Mouse (Mus musculus) liver, embryonic 15.5 days (tissue): ENCODE data around the gene Dnase2b. TPM values are rescaled to one million over a fixed set of nuclear protein-coding genes. Genes with fewer than 3 reads are reported as not detected.

Experiments used
- ATAC-seq: fragments of 200-750 bp; cut with Nextera tagmentation; 2 replicates; pipeline ENCODE4 v1.8.0; 2017; ENCODE audit warnings: moderate number of reproducible peaks, mild to moderate bottlenecking, moderate library complexity; ENCODE audit not compliant: insufficient read depth
- H3K27ac ChIP-seq: fragments of 300-500 bp; sonication (generic); replicated peaks from 2 replicates; pipeline ENCODE4 v1.5.1; 2015; ENCODE audit warnings: mild to moderate bottlenecking, inconsistent platforms
- H3K27me3 ChIP-seq: fragments of 300-500 bp; sonication (generic); 2 replicates; pipeline ENCODE4 v1.6.1; 2015; ENCODE audit warnings: mild to moderate bottlenecking, inconsistent platforms
- H3K36me3 ChIP-seq: fragments of 300-500 bp; sonication (generic); replicated peaks from 2 replicates; pipeline ENCODE4 v1.6.1; 2015; ENCODE audit warnings: moderate library complexity, mild to moderate bottlenecking, inconsistent platforms
- H3K4me1 ChIP-seq: fragments of 300-500 bp; sonication (generic); replicated peaks from 2 replicates; pipeline ENCODE4 v1.6.1; 2015; ENCODE audit warnings: inconsistent platforms
- H3K4me2 ChIP-seq: fragments of 300-500 bp; sonication (generic); 2 replicates; pipeline ENCODE4 v1.6.1; 2015; ENCODE audit warnings: moderate library complexity, mild to moderate bottlenecking, inconsistent platforms
- H3K4me3 ChIP-seq: fragments of 300-500 bp; sonication (generic); replicated peaks from 2 replicates; pipeline ENCODE4 v1.5.1; 2015; ENCODE audit warnings: mild to moderate bottlenecking, inconsistent platforms
- H3K9ac ChIP-seq: fragments of 300-500 bp; sonication (generic); 2 replicates; pipeline ENCODE4 v1.6.1; 2015; ENCODE audit warnings: moderate library complexity, mild to moderate bottlenecking, inconsistent platforms
- H3K9me3 ChIP-seq: fragments of 300-500 bp; sonication (generic); replicated peaks from 2 replicates; pipeline ENCODE4 v1.6.1; 2016; ENCODE audit warnings: inconsistent platforms
- WGBS: fragments of 180-500 bp; shearing (Covaris S2); methylation state at CpG from one replicate; pipeline ENCODE4 v1.1.7; 2015; ENCODE audit warnings: mixed read lengths; ENCODE audit not compliant: insufficient replicate concordance; 5-methylcytosine and 5-hydroxymethylcytosine counted together
- polyA plus RNA-seq: library from polyadenylated mRNA; unstranded; fragments of >200 nt; fragmentation: Nextera tagmentation; extraction: Ambion mirVana; gene quantifications from 2 replicates; pipeline ENCODE4 v1.2.1, GENCODE M21; 2015

Dnase2b gene
- polyA plus RNA-seq, 1 experiment from 2014 or later, result 2.1 TPM

DNA sequence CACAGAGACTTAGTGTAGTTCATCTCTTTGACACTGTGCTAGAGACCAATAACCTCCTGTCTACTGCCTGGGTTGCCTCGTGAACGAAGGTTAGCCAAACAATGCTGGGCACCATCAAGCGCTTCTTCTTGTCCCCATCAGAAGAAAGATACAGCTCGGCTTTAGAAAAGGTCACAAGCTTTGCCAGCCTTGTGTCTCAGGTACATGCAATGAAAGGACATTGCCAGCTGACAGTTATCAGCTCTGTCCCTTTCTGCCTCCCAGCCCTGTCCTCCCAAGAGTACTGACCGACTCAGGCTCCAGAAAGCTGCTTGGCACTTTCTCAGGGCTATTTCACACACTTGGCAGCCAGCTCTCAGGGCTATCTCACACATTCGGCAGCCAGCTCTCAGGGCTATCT is 20.0 kb downstream of the Dnase2b start:
- 0 out of 2 replicates have a peak overlapping the region, but pooled peaks have one; percentile 59 for H3K27ac ChIP-seq
- no peak for ATAC-seq
- H3K4me3 ChIP-seq, result no peak overlapping the region
- H3K4me2 ChIP-seq, result no peak overlapping the region
- H3K36me3 ChIP-seq, result no peaks in the 10 kb centered on the region
- WGBS, result 65% methylated on average over 6 of the region's 6 CpGs
- H3K4me1 ChIP-seq, result 0 out of 2 replicates have a peak, but pooled peaks cover 8% of the 10 kb centered on the region
- no peaks in the 10 kb centered on the region for H3K9me3 ChIP-seq
- H3K9ac ChIP-seq, result no peak overlapping the region
- H3K27me3 ChIP-seq, result no peaks in the 10 kb centered on the region

DNA sequence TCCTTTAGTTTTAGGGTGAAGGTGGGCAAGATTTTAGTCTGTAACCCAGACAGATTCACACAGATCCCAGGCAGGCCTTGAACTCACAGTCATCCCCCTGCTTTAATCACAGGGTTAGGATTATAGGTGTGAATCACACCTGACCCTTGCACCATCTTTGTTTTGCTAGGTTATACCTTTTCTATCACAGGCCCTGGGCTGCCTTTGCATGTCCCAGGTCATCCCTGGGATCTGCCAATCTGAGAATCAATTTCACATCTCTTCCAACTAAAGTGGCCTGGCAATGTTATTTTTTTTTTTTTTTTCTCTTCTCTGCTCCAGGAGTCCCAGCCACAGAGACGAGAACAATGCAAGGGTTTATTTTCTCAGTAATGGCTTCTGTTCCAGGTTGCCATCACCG is 23.8 kb downstream of the Dnase2b start:
- no peak overlapping the region for H3K9ac ChIP-seq
- no peak for ATAC-seq
- peak overlapping the region; percentile 69 for H3K27ac ChIP-seq
- H3K36me3 ChIP-seq, result no peaks in the 10 kb centered on the region
- 47% methylated on average over 2 of the region's 2 CpGs for WGBS
- H3K27me3 ChIP-seq, result no peaks in the 10 kb centered on the region
- H3K4me1 ChIP-seq, result 0 out of 2 replicates have a peak, but pooled peaks cover 8% of the 10 kb centered on the region
- H3K9me3 ChIP-seq, result no peaks in the 10 kb centered on the region
- no peak overlapping the region for H3K4me2 ChIP-seq
- no peak overlapping the region for H3K4me3 ChIP-seq

DNA sequence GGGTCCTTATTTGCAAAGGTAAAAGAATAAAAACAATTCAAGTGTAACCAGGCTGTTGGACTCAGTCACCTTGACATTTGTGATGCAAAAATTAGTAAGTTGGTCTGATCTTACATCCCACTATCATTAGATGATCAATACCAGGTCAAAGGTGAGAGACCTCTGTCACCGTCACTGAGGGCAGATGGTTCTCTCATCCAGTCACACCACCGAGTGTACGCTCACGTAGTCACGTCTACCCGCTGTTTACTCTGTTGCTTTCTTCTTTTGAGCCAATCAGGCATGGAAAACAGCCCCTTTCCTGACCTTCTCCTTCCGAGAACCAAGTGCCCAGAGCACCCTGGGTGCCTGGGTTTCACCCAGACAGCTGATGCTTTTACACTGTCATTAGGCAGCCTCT is 24.2 kb downstream of the Dnase2b start:
- 63% methylated on average over 7 of the region's 7 CpGs for WGBS
- H3K27ac ChIP-seq, result peak overlapping the region; percentile 69
- ATAC-seq, result peak; percentile 79

DNA sequence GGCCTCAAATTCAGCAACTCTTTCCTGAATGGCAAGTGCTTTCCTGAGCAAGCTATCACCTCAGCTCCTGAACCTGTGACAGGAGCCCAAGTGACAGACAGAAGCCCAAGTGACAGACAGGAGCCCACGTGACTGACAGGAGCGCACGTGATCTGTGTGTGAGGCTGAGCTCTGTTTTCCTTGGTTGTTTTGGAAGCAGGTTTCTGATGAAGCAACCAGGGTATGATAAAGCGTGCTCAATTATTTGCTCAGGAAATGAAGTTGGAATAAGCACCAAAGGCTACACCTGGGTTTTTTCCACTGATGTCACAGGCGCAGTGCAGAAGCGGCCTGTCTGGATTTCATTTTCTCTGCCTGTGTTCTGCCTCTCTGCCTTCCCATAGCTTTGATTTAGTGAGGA is 25.9 kb downstream of the Dnase2b start:
- Histone ChIP-seq H3K4me3 (no peak overlapping the region), H3K9ac (no peak overlapping the region), H3K27ac (peak overlapping the region; percentile 72), H3K36me3 (no peaks in the 10 kb centered on the region), H3K4me2 (no peak overlapping the region), H3K9me3 (no peaks in the 10 kb centered on the region), H3K4me1 (0 out of 2 replicates have a peak, but pooled peaks cover 3% of the 10 kb centered on the region), H3K27me3 (no peaks in the 10 kb centered on the region)
- WGBS, result 71% methylated on average over 6 of the region's 6 CpGs
- ATAC-seq, result peak; percentile 15; the same call in 1 of the 2 replicates

More for the DNA sequence above, 24.2 kb downstream of the Dnase2b start:
- Histone ChIP-seq H3K4me1 (0 out of 2 replicates have a peak, but pooled peaks cover 6% of the 10 kb centered on the region), H3K9ac (no peak overlapping the region), H3K4me3 (no peak overlapping the region), H3K27me3 (no peaks in the 10 kb centered on the region), H3K4me2 (no peak overlapping the region), H3K36me3 (no peaks in the 10 kb centered on the region), H3K9me3 (no peaks in the 10 kb centered on the region)

DNA sequence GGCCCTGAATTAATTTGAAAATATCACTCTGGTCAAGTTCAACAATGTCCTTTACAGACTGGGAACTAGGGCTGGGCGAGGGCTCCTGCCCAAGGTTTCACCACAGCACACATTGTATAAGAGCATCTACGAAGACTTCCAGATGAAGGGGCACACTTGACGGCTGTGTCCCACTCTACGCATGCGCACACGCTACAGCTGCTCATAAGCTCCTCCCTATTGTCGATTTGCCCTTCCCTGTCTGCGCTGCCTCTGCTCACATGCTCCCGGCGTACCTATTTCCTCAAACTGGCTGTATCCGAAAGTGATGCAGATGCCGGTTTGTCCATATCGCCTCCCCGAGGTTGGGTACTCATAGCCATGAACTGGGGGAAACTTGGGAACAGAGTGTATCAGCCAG is 28.8 kb downstream of the Dnase2b start:
- no peak for ATAC-seq
- Histone ChIP-seq H3K4me3 (no peak overlapping the region), H3K4me1 (0 out of 2 replicates have a peak, but pooled peaks cover 3% of the 10 kb centered on the region), H3K36me3 (no peaks in the 10 kb centered on the region), H3K9me3 (no peaks in the 10 kb centered on the region), H3K4me2 (no peak overlapping the region), H3K27ac (no peak overlapping the region), H3K9ac (no peak overlapping the region), H3K27me3 (no peaks in the 10 kb centered on the region)
- WGBS, result 85% methylated on average over 14 of the region's 14 CpGs

DNA sequence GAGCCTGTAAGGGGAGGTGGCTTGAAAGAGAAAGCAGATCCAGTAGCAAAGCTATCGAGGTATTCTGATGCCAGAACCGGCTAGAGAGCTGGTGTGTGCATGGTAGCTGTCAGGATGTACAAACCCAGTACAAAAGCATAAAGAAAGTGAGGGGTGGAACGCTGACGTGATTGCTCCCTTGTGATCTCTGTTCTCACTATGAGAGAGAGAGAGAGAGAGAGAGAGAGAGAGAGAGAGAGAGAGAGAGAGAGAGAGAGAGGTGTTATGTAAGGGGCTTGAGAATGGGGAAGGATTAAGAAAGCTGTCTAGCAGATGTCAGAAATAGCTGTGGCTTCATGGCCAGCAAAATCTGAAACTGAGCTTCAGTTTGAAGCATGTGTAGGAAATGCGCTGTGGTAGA is 31.5 kb downstream of the Dnase2b start:
- Histone ChIP-seq H3K27ac (no peak overlapping the region), H3K36me3 (no peaks in the 10 kb centered on the region), H3K4me2 (no peak overlapping the region), H3K27me3 (no peaks in the 10 kb centered on the region), H3K9ac (no peak overlapping the region), H3K9me3 (no peaks in the 10 kb centered on the region), H3K4me1 (no peaks in the 10 kb centered on the region), H3K4me3 (no peak overlapping the region)
- WGBS, result 48% methylated on average over 5 of the region's 5 CpGs
- ATAC-seq, result no peak

DNA sequence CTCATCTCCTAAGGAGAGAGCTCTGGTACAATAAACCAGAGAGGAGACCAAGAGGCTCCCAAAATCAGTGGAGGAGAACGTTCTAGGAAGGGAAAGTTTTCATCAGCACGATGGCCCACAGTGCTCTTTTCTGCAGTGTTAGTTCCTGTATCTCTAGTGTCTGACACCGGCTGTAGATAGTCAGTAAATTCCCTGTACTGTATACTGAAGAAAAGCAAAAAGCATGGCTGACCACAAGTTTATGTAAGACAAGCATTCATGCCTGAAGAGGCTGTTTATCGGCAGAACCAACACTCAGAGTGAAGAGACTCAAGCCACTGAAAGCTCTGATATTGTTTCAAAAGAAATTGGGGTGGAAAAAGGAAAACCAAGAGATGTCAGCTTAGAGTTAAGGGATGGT is 31.9 kb downstream of the Dnase2b start:
- Histone ChIP-seq H3K4me3 (no peak overlapping the region), H3K36me3 (no peaks in the 10 kb centered on the region), H3K4me1 (no peaks in the 10 kb centered on the region), H3K4me2 (no peak overlapping the region), H3K9ac (no peak overlapping the region), H3K27me3 (no peaks in the 10 kb centered on the region), H3K9me3 (no peaks in the 10 kb centered on the region), H3K27ac (no peak overlapping the region)
- 46% methylated on average over 4 of the region's 4 CpGs for WGBS
- ATAC-seq, result no peak

DNA sequence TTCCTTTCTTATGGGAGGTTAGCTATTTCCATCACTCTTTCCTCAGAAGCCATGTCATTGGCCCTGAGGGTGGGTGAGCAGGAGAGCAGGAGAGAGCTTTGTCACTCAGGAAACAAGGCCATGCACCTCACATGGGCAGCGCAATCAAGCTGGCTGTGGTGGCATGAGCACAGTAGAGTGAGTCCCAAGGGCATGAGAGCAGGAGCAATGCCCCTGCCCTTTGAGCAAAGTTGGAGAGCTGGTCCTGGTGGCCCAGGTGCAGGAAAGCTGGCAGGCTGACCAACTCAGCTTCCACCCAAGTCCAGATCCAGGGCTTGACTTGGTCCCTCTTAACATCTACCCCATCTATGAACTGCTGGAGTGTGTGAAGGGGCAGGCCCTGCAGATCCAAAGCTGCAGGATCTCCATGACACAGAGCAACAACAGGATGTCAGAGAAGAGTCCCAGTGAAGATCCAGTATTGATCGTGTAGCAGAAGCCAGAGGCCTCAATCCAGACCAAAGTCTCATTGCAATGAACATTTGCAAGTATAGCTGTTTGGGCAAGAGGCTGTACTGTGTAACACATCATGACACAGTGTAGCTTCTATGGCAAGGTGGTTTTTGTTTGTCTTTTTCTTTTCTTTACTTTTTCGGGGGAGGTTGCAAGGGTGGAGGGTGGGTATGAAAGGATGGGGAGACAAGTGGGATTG is 35.2 kb downstream of the Dnase2b start:
- Histone ChIP-seq H3K9me3 (no peaks in the 10 kb centered on the region), H3K9ac (no peak overlapping the region), H3K4me3 (no peak overlapping the region), H3K27me3 (no peaks in the 10 kb centered on the region), H3K4me2 (no peak overlapping the region), H3K4me1 (no peaks in the 10 kb centered on the region), H3K36me3 (no peaks in the 10 kb centered on the region), H3K27ac (no peak overlapping the region)
- peak; percentile 49; the same call in 1 of the 2 replicates for ATAC-seq
- 57% methylated on average over 3 of the region's 3 CpGs for WGBS

DNA sequence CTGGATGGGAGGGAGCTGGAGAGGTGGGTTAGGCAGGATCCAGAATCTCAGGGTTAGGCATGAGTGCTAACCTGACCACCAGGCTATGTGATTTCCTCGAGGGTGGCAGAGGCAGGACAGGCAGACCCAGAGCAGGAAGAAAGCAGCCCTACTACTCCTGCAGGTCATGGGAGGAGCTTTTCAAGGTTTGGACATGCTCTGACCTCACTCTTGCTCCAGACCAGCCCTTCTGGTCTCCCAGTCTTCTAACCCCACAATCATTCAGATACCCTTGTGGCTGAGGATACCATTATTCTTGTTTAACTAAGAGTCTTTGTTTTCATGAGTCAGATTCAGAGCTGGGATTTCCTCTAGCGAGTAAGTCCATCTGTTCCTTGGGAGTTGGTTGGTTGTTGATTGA is 37.8 kb downstream of the Dnase2b start:
- no peak for ATAC-seq
- Histone ChIP-seq H3K27ac (no peak overlapping the region), H3K4me1 (no peaks in the 10 kb centered on the region), H3K4me2 (no peak overlapping the region), H3K4me3 (no peak overlapping the region), H3K9ac (no peak overlapping the region), H3K9me3 (no peaks in the 10 kb centered on the region), H3K27me3 (no peaks in the 10 kb centered on the region), H3K36me3 (no peaks in the 10 kb centered on the region)
- 32% methylated on average over 2 of the region's 2 CpGs for WGBS

DNA sequence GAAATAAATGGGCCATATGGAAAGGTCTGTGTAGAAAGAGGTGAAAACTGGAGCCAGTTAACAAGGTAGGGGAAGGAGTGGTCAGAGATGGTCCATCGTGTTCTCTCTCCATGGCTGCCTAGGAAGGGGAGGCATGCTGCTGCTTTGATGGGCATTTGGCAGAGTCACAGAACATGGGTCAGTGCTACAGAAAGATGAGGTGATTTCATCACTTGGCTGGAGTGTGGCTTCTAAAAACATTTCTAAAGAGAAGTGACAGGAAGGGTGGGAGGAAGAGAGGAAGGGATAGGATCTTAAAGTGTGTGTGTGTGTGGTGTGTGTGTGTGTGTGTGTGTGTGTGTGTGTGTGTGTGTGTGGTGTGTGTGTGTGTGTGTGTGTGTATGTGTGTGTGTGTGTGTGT is 44.1 kb downstream of the Dnase2b start:
- no peak overlapping the region for H3K4me2 ChIP-seq
- H3K36me3 ChIP-seq, result no peaks in the 10 kb centered on the region
- peak overlapping the region; percentile 57 for H3K27ac ChIP-seq
- ATAC-seq, result no peak
- 55% methylated on average over 1 of the region's 1 CpGs for WGBS
- no peaks in the 10 kb centered on the region for H3K4me1 ChIP-seq
- no peaks in the 10 kb centered on the region for H3K27me3 ChIP-seq
- H3K9me3 ChIP-seq, result no peaks in the 10 kb centered on the region
- H3K9ac ChIP-seq, result no peak overlapping the region
- no peak overlapping the region for H3K4me3 ChIP-seq

DNA sequence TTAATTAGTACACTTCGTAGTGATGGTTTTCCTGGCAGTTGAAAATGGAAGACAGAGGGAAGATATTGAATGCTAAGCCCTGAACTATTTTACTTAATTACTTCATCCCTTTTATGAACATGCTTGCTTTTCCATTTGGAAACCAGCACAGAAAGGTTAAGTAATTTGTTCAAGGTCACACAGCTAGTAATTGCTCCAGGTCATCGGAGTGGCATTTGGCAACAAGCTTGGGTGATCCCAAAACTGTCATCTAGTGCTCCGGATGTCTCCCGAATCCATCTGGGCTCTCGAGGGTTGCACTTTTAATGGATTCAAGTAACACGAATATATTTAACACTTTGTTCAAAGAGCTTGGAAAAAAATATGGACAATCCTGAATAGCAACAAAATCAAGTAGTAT is 44.5 kb downstream of the Dnase2b start:
- Histone ChIP-seq H3K9me3 (no peaks in the 10 kb centered on the region), H3K4me3 (no peak overlapping the region), H3K9ac (no peak overlapping the region), H3K4me2 (no peak overlapping the region), H3K4me1 (no peaks in the 10 kb centered on the region), H3K27ac (peak overlapping the region; percentile 57), H3K27me3 (no peaks in the 10 kb centered on the region), H3K36me3 (no peaks in the 10 kb centered on the region)
- 64% methylated on average over 6 of the region's 6 CpGs for WGBS
- no peak for ATAC-seq
